Mouse (Mus musculus): ENCODE data around the gene Taar7e. TPM values are rescaled to one million over a fixed set of nuclear protein-coding genes. Genes with fewer than 3 reads are reported as not detected.

Taar7e gene
- not detected in 2 replicates for polyA plus RNA-seq (2012; rRNA removed)

GRCm38 (mm10) chr10:24037314-24037713 is at the start of gene Taar7e:
Taar7e (plus strand) TSS chr10:24037614.

GRCm38 (mm10) chr10:23993381-23993780 is 44.0 kb upstream of the Taar7e start, which contains the start of gene Taar7a:
Taar7a (minus strand) TSS chr10:23993481.

GRCm38 (mm10) chr10:23999639-24000038 is 37.8 kb upstream of the Taar7e start, which contains the start of gene Taar7b:
Taar7b (plus strand) TSS chr10:23999939.

GRCm38 (mm10) chr10:24026922-24027321 is 10.5 kb upstream of the Taar7e start, which contains the start of gene Taar7d:
Taar7d (plus strand) TSS chr10:24027222.

GRCm38 (mm10) chr10:24049210-24049609 is 11.8 kb downstream of the Taar7e start, which contains the start of gene Taar7f:
Taar7f (plus strand) TSS chr10:24049510.

GRCm38 (mm10) chr10:24076200-24076599 is 38.8 kb downstream of the Taar7e start, which contains the start of gene Taar8a:
Taar8a (plus strand) TSS chr10:24076500.

Other genes starting within 250 kb of the Taar7e start
- gene Slc18b1, start 240.6 kb upstream of the Taar7e start, polyA plus RNA-seq (2012; rRNA removed), result 13.1 and 14.1 TPM in 2 replicates
- gene Vnn3, start 186.2 kb upstream of the Taar7e start, polyA plus RNA-seq (2012; rRNA removed), result 0.21 and 0.24 TPM in 2 replicates
- gene Vnn1, start 142.9 kb upstream of the Taar7e start, polyA plus RNA-seq (2012; rRNA removed), result 0.87 and 2.2 TPM in 2 replicates
- not detected in 2 replicates for gene Taar1, start 117.3 kb upstream of the Taar7e start, polyA plus RNA-seq (2012; rRNA removed)
- gene Taar2, start 99.0 kb upstream of the Taar7e start, polyA plus RNA-seq (2012; rRNA removed), result not detected in 2 replicates
- not detected in 2 replicates for gene Taar3, start 88.1 kb upstream of the Taar7e start, polyA plus RNA-seq (2012; rRNA removed)
- gene Taar4, start 77.1 kb upstream of the Taar7e start, polyA plus RNA-seq (2012; rRNA removed), result not detected in 2 replicates
- gene Taar5, start 66.9 kb upstream of the Taar7e start, polyA plus RNA-seq (2012; rRNA removed), result not detected in 2 replicates
- gene Taar6, start 52.0 kb upstream of the Taar7e start, polyA plus RNA-seq (2012; rRNA removed), result not detected in 2 replicates
- gene Taar7a, start 44.1 kb upstream of the Taar7e start, polyA plus RNA-seq (2012; rRNA removed), result not detected in 2 replicates
- not detected in 2 replicates for gene Taar7b, start 37.7 kb upstream of the Taar7e start, polyA plus RNA-seq (2012; rRNA removed)
- not detected in 2 replicates for gene Taar7d, start 10.4 kb upstream of the Taar7e start, polyA plus RNA-seq (2012; rRNA removed)
- not detected in 2 replicates for gene Taar7f, start 11.9 kb downstream of the Taar7e start, polyA plus RNA-seq (2012; rRNA removed)
- gene Taar8a, start 38.9 kb downstream of the Taar7e start, polyA plus RNA-seq (2012; rRNA removed), result not detected in 2 replicates
- gene Taar8b, start 54.7 kb downstream of the Taar7e start, polyA plus RNA-seq (2012; rRNA removed), result not detected in 2 replicates
- gene Taar8c, start 64.3 kb downstream of the Taar7e start, polyA plus RNA-seq (2012; rRNA removed), result not detected in 2 replicates
- not detected in 2 replicates for gene Taar9, start 71.9 kb downstream of the Taar7e start, polyA plus RNA-seq (2012; rRNA removed)
- gene Stx7, start 111.7 kb downstream of the Taar7e start, polyA plus RNA-seq (2012; rRNA removed), result 67.1 and 88.1 TPM in 2 replicates
- gene Moxd1, start 185.9 kb downstream of the Taar7e start, polyA plus RNA-seq (2012; rRNA removed), result 6.7 and 10.0 TPM in 2 replicates

Measured in colon, adult 2 months (tissue).